Mouse (Mus musculus): Measurements from ENCODE around the gene Anks4b. TPM values are rescaled to one million over a fixed set of nuclear protein-coding genes. Genes with fewer than 3 reads are reported as not detected.

Anks4b gene
- under 1 TPM; 0.31 to 0.32 TPM for total RNA-seq (2021)
- long read RNA-seq, experiment 1 = 0 reads
- long read RNA-seq, experiment 2 = 0 reads

DNA sequence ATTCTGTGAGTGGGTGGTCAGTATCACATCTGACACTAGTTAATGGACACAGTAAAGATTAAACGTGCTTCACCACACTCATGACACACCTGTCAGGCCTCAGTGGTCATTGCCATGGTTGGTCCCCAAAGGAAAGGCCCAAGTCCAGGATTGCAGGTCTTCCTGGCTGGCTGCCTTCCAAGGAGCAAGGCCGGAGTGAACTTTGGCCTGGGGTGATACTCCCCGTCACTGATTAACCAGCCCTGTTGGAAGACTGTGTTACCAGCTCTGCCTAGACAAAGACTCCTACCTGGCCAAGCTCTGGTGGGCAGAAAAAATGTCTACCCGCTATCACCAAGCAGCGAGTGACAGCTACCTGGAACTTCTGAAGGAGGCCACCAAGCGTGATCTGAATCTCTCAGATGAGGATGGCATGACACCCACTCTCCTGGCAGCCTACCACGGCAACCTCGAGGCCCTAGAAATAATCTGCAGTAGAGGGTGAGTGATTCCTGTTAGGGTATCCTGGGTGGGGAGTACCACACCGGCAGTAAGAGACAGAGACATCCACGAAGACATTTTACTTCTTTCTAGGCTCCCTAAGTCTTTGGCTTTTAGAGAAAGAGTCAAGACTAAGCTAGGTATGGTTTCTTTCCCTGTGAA lies at the start of gene Anks4b:
Gene Anks4b, plus strand, starts transcription at position 256 of the 642 bp plus-strand sequence.
- TF ChIP-seq CTCF (conservative IDR thresholded peaks at IDR 0.05) = no peak
- no peak for DNase-seq (ENCODE audit: low spot score in 2 of 2)
- no peak within 1 kb of the TSS for H3K4me3 ChIP-seq
- peak within 1 kb of the TSS; percentile 69 for H3K27ac ChIP-seq

DNA sequence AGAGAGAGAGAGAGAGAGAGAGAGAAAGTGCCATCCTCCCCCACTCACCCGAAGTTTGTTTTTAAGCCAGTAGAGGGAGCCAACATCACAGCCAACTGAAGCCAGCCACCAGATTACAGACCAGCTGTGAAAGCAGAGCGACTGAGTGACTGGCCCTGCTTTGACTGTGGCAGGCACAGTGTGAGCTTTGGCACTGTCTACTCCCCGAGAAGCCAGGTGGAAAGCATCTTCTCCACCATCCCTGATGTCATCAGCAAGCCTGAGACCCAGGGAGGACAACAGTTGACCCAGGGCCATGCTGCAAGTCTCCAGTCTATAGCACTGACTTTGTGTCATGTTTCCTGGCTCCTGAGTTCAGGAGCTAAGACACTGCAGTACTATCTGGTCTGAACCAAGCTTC lies 48.8 kb upstream of the Anks4b start:
- Histone ChIP-seq H3K27ac (peak overlapping the region; percentile 50; the same call in 1 of the 2 replicates), H3K4me3 (no peak overlapping the region)
- peak; percentile 82 to 88 for DNase-seq (ENCODE audit: low spot score in 2 of 2)
- peak; percentile 83 for TF ChIP-seq CTCF (conservative IDR thresholded peaks at IDR 0.05)

DNA sequence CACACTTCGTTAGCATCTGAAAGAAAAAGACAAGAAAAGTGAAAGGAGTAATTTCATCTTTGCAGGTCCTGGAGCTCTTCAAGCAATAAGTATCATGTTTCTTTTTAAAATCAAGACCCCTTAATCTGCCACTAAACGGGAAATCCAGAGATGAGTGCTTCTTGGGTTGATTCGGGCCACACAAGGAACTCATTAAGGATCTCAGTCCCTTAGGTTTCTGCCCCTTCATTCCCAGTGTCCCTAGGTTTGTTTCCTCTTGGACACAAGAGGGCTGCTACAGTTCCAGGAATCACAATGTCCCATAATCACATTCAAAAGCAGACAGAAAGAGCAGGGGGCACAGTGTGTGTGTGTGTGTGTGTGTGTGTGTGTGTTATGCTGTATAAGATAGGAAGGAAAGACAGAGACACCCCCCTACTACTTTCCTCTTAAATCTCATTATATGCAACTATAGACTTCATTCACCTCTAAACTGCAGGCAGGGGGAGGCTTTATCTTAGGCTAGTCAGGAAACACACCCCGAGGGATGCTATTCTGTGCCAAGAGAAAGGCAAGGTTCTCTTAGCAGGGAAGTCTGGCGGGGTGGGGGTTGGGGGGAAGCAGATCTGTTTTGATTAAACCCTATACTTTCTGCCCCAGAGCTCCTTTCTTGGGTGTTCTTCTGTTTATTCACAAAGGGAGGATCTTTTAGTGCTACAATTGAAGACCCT lies 46.5 kb upstream of the Anks4b start:
- H3K4me3 ChIP-seq = no peak overlapping the region

DNA sequence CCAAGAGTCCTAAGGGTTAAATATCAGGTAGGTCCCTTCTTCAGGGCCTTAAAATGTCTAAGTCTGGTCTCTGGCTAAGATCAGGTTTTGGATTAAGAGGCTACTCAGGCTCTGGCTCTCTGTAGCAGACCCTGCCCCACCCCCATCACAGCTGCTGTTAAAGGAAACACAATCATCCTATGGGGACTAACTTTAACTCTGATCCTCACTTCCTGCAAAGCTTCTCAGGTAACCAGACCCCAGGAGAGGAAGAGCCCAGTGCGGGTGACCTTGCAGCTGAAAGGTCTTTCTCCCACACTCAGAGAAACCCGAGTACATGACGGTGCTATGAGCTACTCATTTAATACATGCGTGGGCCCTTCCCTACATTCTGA lies 46.0 kb upstream of the Anks4b start:
- Histone ChIP-seq H3K4me3 (no peak overlapping the region), H3K27ac (peak overlapping the region; percentile 7; the same call in 1 of the 2 replicates)
- no peak for TF ChIP-seq CTCF (conservative IDR thresholded peaks at IDR 0.05)
- DNase-seq (ENCODE audit: low spot score in 2 of 2) = no peak

More for the DNA sequence above, 46.5 kb upstream of the Anks4b start:
- peak overlapping the region; percentile 28; the same call in 1 of the 2 replicates for H3K27ac ChIP-seq
- TF ChIP-seq CTCF (conservative IDR thresholded peaks at IDR 0.05) = no peak
- no peak for DNase-seq (ENCODE audit: low spot score in 2 of 2)

DNA sequence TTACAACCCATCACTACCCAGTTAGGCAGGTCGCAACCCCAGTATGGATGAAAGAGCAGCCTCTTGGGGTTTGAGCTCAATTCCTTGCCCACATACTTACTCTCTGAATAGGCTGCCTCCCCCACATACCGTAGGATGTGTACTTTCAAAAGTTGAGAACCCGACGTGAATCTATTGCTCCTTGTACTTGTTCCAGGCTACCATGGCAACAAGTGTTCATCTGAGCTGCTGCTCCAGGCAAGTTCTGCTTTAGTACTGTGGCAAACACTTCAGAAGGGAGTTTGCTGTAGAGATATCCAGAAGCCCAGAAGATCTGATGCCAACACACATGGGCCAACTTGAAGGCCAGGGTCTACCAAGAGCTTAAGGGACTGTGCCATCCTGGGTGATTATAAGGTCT lies 44.7 kb upstream of the Anks4b start:
- H3K4me3 ChIP-seq = no peak overlapping the region
- peak in 1 of 2 experiments; percentile 45 for DNase-seq (ENCODE audit: low spot score in 2 of 2)
- TF ChIP-seq CTCF (conservative IDR thresholded peaks at IDR 0.05) = no peak
- H3K27ac ChIP-seq = peak overlapping the region; percentile 83

DNA sequence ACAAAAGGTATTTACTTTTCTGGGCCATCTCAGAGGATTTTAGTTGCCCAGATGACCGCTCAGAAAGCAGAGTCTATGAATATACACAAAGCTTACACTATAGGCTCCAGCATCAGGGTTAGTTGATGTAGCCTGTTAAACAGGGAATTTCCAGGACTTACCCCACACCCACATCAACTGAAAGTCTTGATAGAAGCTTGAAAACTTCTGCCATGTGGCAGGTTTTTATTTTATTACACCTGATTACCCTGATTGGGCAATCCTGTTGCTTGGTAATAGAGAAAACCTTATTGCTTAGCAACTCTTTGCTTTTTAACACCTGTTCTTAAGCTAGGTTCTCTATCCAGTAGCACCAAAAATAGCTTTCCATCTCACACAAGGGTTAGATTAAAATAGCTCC lies 30.9 kb upstream of the Anks4b start:
- no peak for TF ChIP-seq CTCF (conservative IDR thresholded peaks at IDR 0.05)
- Histone ChIP-seq H3K4me3 (no peak overlapping the region), H3K27ac (no peak overlapping the region)
- no peak for DNase-seq (ENCODE audit: low spot score in 2 of 2)

DNA sequence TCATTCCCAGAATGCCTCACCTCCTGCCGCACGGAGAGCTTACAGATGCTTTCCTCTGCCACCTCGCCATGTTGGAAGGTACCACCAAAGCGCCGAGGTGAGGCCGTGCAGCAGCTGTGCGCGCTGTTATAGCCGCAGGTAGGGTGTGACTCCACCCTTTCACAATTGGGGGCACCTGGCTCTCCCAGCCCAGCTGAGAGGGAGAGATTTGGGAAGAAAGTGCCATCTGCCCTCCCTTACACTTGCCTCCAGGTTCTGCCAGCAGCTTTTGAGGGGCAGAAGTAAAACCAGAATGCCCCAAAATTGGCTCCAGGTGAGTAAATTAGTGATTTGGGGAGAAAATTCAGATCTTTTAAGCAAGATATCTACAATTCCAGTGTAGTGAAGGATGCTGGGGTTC lies 28.5 kb upstream of the Anks4b start, which contains the start of gene Zp2:
Gene Zp2, minus strand, starts transcription at position 101 of the 400 bp plus-strand sequence.
- DNase-seq (ENCODE audit: low spot score in 2 of 2) = no peak
- no peak for TF ChIP-seq CTCF (conservative IDR thresholded peaks at IDR 0.05)
- Histone ChIP-seq H3K4me3 (no peak within 1 kb of the TSS), H3K27ac (no peak within 1 kb of the TSS)

DNA sequence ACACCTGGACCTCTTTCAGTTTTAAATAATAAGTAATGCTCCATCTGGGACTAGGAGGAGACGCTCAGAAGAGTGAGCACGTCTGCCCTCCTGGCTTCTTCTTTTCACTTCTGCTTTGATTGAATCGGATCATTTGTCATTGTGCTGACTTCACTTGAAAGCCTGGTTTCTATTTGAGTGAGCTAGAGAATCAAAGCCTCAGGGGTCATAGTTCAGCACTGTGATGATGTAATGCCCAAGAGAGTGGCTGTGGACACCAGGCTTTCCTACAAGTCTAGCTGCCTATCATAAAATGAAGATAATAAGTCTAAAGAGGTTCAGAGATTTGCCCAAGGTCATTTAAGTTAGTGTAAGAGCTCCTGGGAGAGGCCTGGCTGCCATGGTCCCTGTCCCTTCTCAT lies 23.4 kb upstream of the Anks4b start:
- DNase-seq (ENCODE audit: low spot score in 2 of 2) = no peak
- Histone ChIP-seq H3K4me3 (no peak overlapping the region), H3K27ac (peak overlapping the region; percentile 67)
- no peak for TF ChIP-seq CTCF (conservative IDR thresholded peaks at IDR 0.05)

DNA sequence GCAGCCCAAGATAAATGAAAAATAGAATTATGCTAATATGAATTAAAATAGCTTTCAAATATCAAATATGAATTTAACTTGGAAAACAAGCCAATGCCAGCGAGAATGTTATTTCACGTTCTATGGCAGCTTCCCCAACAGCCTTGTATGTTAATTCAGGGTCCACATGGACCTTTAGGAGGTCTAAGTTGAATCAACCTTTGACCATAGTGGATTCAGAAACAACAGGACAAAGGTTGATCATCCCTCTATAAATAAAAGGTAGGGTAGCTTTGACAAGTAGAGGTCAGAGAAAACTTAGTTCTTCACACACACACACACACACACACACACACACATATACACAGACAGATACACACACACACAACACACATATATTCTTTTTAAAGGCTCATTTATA lies 22.8 kb upstream of the Anks4b start:
- Histone ChIP-seq H3K4me3 (no peak overlapping the region), H3K27ac (no peak overlapping the region)
- no peak for DNase-seq (ENCODE audit: low spot score in 2 of 2)
- no peak for TF ChIP-seq CTCF (conservative IDR thresholded peaks at IDR 0.05)

DNA sequence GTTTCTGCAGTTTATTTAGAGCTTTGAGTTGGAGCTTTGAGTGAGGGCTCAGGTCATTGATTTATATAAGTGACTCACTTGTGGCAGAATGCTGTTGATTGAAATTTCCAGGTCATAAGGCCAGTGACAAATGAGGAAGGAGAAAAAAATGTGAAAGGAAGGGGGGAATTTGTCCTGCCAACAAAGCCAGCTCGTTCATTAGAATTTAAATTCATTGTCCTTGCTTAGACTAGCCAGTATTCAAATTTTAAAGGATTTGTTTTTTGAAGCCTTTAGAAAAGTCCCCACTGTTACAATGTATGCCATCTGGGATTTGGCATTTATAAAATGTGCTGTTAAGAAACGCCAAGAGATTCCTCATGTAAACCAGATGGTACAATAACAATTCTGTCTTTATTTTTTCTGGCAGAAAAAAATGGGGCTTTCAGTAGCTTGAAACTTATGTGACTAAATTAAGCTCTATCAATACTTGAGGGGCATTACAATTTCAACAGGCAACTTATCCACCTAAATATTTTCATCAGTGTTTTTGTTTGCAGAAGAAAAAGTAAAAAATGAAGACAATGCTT lies 16.7 kb upstream of the Anks4b start:
- no peak overlapping the region for H3K4me3 ChIP-seq
- peak overlapping the region; percentile 84 for H3K27ac ChIP-seq
- no peak for TF ChIP-seq CTCF (conservative IDR thresholded peaks at IDR 0.05)
- peak; percentile 33 to 69 for DNase-seq (ENCODE audit: low spot score in 2 of 2)

DNA sequence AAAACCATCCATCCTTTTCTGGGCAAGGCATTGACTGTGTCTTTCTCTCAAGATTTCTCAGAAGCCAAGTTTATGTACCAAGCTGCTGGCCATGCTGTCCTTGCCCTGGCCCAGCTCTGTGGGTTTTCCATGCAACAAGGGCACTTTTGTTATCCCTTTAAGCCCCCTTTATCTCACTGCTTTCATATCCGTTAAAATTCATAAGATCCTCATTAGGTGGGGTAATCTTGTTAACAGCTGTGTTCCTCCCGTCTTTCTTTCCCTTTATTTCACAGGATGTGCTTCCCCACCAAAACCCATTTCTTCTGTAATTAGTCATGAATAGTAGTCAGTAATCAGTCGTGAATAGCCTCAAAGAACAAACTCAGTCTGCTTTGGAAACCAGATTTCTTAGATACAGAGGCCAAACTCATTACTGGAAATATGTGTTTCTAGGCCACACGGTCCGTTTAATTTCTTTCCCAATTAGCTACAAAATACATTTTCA lies 16.0 kb upstream of the Anks4b start:
- peak overlapping the region; percentile 67 for H3K27ac ChIP-seq

DNA sequence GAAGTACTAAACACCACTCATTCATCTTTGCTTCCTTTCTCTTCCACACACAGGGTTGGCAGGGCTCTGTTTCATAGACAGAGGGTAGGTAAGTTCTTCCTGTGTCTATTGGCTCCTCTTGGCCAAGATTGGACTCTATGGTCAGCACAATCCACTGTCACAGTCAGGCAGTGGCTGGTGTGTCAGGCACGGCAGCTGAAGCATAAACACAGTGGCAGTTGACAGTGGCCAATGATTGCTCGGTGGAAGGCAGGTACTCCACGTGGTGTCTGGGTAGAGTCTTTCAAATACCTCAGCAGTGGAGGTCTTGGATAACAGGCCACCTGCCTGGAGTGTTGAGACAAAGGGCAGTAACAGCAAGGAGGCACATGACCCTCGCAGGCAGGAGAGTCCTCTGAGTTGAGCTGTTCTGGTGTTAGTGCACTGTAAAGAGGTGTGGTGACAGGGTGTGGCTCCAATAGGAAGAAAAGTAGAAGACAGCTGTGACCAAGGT lies 15.5 kb upstream of the Anks4b start:
- no peak for TF ChIP-seq CTCF (conservative IDR thresholded peaks at IDR 0.05)
- no peak for DNase-seq (ENCODE audit: low spot score in 2 of 2)
- Histone ChIP-seq H3K27ac (peak overlapping the region; percentile 67), H3K4me3 (no peak overlapping the region)

More for the DNA sequence above, 16.0 kb upstream of the Anks4b start:
- peak in 1 of 2 experiments; percentile 16 for DNase-seq (ENCODE audit: low spot score in 2 of 2)
- no peak for TF ChIP-seq CTCF (conservative IDR thresholded peaks at IDR 0.05)
- H3K4me3 ChIP-seq = no peak overlapping the region

Measured in layer of hippocampus, adult 2 months (tissue).